Mouse (Mus musculus) gastrocnemius, postnatal 25 days (tissue): Measurements from ENCODE around the gene Rtl1. TPM values are rescaled to one million over a fixed set of nuclear protein-coding genes. Genes with fewer than 3 reads are reported as not detected.

ENCODE experiments used
- microRNA-seq, 2 experiments: library from miRNA; unstranded; fragments of <30 nt; microRNA quantifications; one replicate each; pipeline ENCODE4 v1.2.0; 2021; ENCODE audit warnings: borderline replicate concordance in 2 of 2
- total RNA-seq, 2 experiments: library from RNA; stranded (reverse); gene quantifications; 1 replicate in 1 of 2; 2 replicates in 1 of 2; pipeline ENCODE4 v1.2.3; 2021

Rtl1 gene
- total RNA-seq, 2 experiments from 2014 or later, result not detected

Small RNA genes within 50 kb of the gene (microRNA-seq; reads per million reads assigned to microRNA genes)
- gene Gm23912 (0 reads per million in 2 experiments), gene Mir1188 (1.6 to 2.9 reads per million in 2 experiments), gene Mir127 (41,674 to 50,178 reads per million in 2 experiments), gene Mir136 (0 reads per million in 2 experiments), gene Mir1906-1 (0 reads per million in 2 experiments), gene Mir3070a (0 to 1.9 reads per million in 2 experiments), gene Mir3070b (0.74 to 0.79 reads per million in 2 experiments), gene Mir3071 (0 reads per million in 2 experiments), gene Mir337 (0 reads per million in 2 experiments), gene Mir341 (261 to 505 reads per million in 2 experiments), gene Mir3544 (0 reads per million in 2 experiments), gene Mir370 (53.2 to 75.9 reads per million in 2 experiments), gene Mir431 (2,765 to 3,555 reads per million in 2 experiments), gene Mir432 (0 reads per million in 2 experiments), gene Mir433 (1,798 to 1,925 reads per million in 2 experiments), gene Mir434 (3,998 to 5,737 reads per million in 2 experiments), gene Mir493 (1,150 to 1,169 reads per million in 2 experiments), gene Mir540 (542 to 644 reads per million in 2 experiments), gene Mir665 (64.8 to 74.1 reads per million in 2 experiments), gene Mir673 (308 to 379 reads per million in 2 experiments), gene Mir770 (49.2 to 155 reads per million in 2 experiments)

Other genes starting within 250 kb of the Rtl1 start
- gene Dlk1, start 147.5 kb downstream of the Rtl1 start, total RNA-seq, result 10 to 100 TPM in 1 of 2 experiments, 1 to 10 TPM in 1; 9.4 to 12.8 TPM